Mouse (Mus musculus): ENCODE data around the gene Chrng. TPM values are rescaled to one million over a fixed set of nuclear protein-coding genes. Genes with fewer than 3 reads are reported as not detected.

The Chrng gene
- polyA plus RNA-seq, 1 experiment from 2014 or later: 2.2 TPM

GRCm38 (mm10) chr1:87217938-87218337 lies 13.5 kb downstream of the Chrng start:
- peaks cover 9% of the 10 kb centered on the region for H3K36me3 ChIP-seq (replicated peaks; ENCODE audit: control insufficient read depth, insufficient read depth, low read depth, low read length)
- WGBS: 65% methylated on average over 3 of the region's 3 CpGs
- no peaks in the 10 kb centered on the region for H3K4me1 ChIP-seq (ENCODE audit: control insufficient read depth, insufficient read depth, low read length)
- no peak overlapping the region for H3K4me3 ChIP-seq (ENCODE audit: low read depth, low read length)
- H3K27ac ChIP-seq (replicated peaks; ENCODE audit: low read depth, low read length): no peak overlapping the region
- H3K4me2 ChIP-seq (ENCODE audit: low read depth, low read length): no peak overlapping the region
- H3K9me3 ChIP-seq (replicated peaks; ENCODE audit: control insufficient read depth, low read length): no peaks in the 10 kb centered on the region
- no peak overlapping the region for H3K9ac ChIP-seq (replicated peaks; ENCODE audit: low read length)
- DNase-seq (ENCODE audit: low spot score) (no peak), ATAC-seq (replicated peaks; ENCODE audit: insufficient number of reproducible peaks, low FRiP score, low TSS enrichment, low read depth) (no peak)
- no peaks in the 10 kb centered on the region for H3K27me3 ChIP-seq (ENCODE audit: control insufficient read depth, insufficient read depth, low read length)

- Histone ChIP-seq H3K9me3 (replicated peaks; ENCODE audit: control insufficient read depth, low read length) (no peaks in the 10 kb centered on the region), H3K4me1 (ENCODE audit: control insufficient read depth, insufficient read depth, low read length) (no peaks in the 10 kb centered on the region), H3K36me3 (replicated peaks; ENCODE audit: control insufficient read depth, insufficient read depth, low read depth, low read length) (peaks cover 20% of the 10 kb centered on the region), H3K4me3 (ENCODE audit: low read depth, low read length) (no peak overlapping the region), H3K4me2 (ENCODE audit: low read depth, low read length) (no peak overlapping the region), H3K27me3 (ENCODE audit: control insufficient read depth, insufficient read depth, low read length) (no peaks in the 10 kb centered on the region), H3K27ac (replicated peaks; ENCODE audit: low read depth, low read length) (no peak overlapping the region), H3K9ac (replicated peaks; ENCODE audit: low read length) (no peak overlapping the region)
- DNase-seq (ENCODE audit: low spot score): no peak
- WGBS: 97% methylated on average over 8 of the region's 8 CpGs
- ATAC-seq (replicated peaks; ENCODE audit: insufficient number of reproducible peaks, low FRiP score, low TSS enrichment, low read depth): no peak
These were observed 21.3 kb downstream of the Chrng start for GRCm38 (mm10) chr1:87225739-87226138.

GRCm38 (mm10) chr1:87226409-87227159 lies 22.1 kb downstream of the Chrng start:
- no peak for ATAC-seq (replicated peaks; ENCODE audit: insufficient number of reproducible peaks, low FRiP score, low TSS enrichment, low read depth)
- H3K9ac ChIP-seq (replicated peaks; ENCODE audit: low read length): no peak overlapping the region

GRCm38 (mm10) chr1:87227160-87227550 lies 22.7 kb downstream of the Chrng start:
- Histone ChIP-seq H3K36me3 (replicated peaks; ENCODE audit: control insufficient read depth, insufficient read depth, low read depth, low read length) (peaks cover 16% of the 10 kb centered on the region), H3K4me2 (ENCODE audit: low read depth, low read length) (no peak overlapping the region), H3K27me3 (ENCODE audit: control insufficient read depth, insufficient read depth, low read length) (no peaks in the 10 kb centered on the region), H3K27ac (replicated peaks; ENCODE audit: low read depth, low read length) (no peak overlapping the region), H3K9me3 (replicated peaks; ENCODE audit: control insufficient read depth, low read length) (no peaks in the 10 kb centered on the region), H3K4me3 (ENCODE audit: low read depth, low read length) (no peak overlapping the region), H3K4me1 (ENCODE audit: control insufficient read depth, insufficient read depth, low read length) (no peaks in the 10 kb centered on the region), H3K9ac (replicated peaks; ENCODE audit: low read length) (no peak overlapping the region)
- ATAC-seq (replicated peaks; ENCODE audit: insufficient number of reproducible peaks, low FRiP score, low TSS enrichment, low read depth): no peak
- WGBS: 94% methylated on average over 3 of the region's 3 CpGs
- DNase-seq (ENCODE audit: low spot score): no peak

More at GRCm38 (mm10) chr1:87226409-87227159, 22.1 kb downstream of the Chrng start:
- H3K9me3 ChIP-seq (replicated peaks; ENCODE audit: control insufficient read depth, low read length): no peaks in the 10 kb centered on the region
- no peaks in the 10 kb centered on the region for H3K4me1 ChIP-seq (ENCODE audit: control insufficient read depth, insufficient read depth, low read length)
- DNase-seq (ENCODE audit: low spot score): no peak
- no peak overlapping the region for H3K4me3 ChIP-seq (ENCODE audit: low read depth, low read length)
- H3K36me3 ChIP-seq (replicated peaks; ENCODE audit: control insufficient read depth, insufficient read depth, low read depth, low read length): peaks cover 18% of the 10 kb centered on the region
- WGBS: 95% methylated on average over 1 of the region's 1 CpGs
- H3K27ac ChIP-seq (replicated peaks; ENCODE audit: low read depth, low read length): no peak overlapping the region
- H3K27me3 ChIP-seq (ENCODE audit: control insufficient read depth, insufficient read depth, low read length): no peaks in the 10 kb centered on the region
- no peak overlapping the region for H3K4me2 ChIP-seq (ENCODE audit: low read depth, low read length)

- ATAC-seq (replicated peaks; ENCODE audit: insufficient number of reproducible peaks, low FRiP score, low TSS enrichment, low read depth): no peak
These were observed 26.1 kb downstream of the Chrng start for GRCm38 (mm10) chr1:87230606-87231005.

GRCm38 (mm10) chr1:87232197-87232596 lies 27.7 kb downstream of the Chrng start:
- peaks cover 7% of the 10 kb centered on the region for H3K36me3 ChIP-seq (replicated peaks; ENCODE audit: control insufficient read depth, insufficient read depth, low read depth, low read length)
- no peaks in the 10 kb centered on the region for H3K4me1 ChIP-seq (ENCODE audit: control insufficient read depth, insufficient read depth, low read length)
- no peak overlapping the region for H3K4me2 ChIP-seq (ENCODE audit: low read depth, low read length)
- ATAC-seq (replicated peaks; ENCODE audit: insufficient number of reproducible peaks, low FRiP score, low TSS enrichment, low read depth): no peak
- 79% methylated on average over 7 of the region's 7 CpGs for WGBS
- DNase-seq (ENCODE audit: low spot score): no peak
- H3K27me3 ChIP-seq (ENCODE audit: control insufficient read depth, insufficient read depth, low read length): no peaks in the 10 kb centered on the region
- H3K9me3 ChIP-seq (replicated peaks; ENCODE audit: control insufficient read depth, low read length): no peaks in the 10 kb centered on the region
- H3K27ac ChIP-seq (replicated peaks; ENCODE audit: low read depth, low read length): no peak overlapping the region
- no peak overlapping the region for H3K4me3 ChIP-seq (ENCODE audit: low read depth, low read length)
- H3K9ac ChIP-seq (replicated peaks; ENCODE audit: low read length): no peak overlapping the region

More at GRCm38 (mm10) chr1:87230606-87231005, 26.1 kb downstream of the Chrng start:
- H3K27ac ChIP-seq (replicated peaks; ENCODE audit: low read depth, low read length): no peak overlapping the region
- no peak overlapping the region for H3K4me3 ChIP-seq (ENCODE audit: low read depth, low read length)
- no peak overlapping the region for H3K4me2 ChIP-seq (ENCODE audit: low read depth, low read length)
- peaks cover 7% of the 10 kb centered on the region for H3K36me3 ChIP-seq (replicated peaks; ENCODE audit: control insufficient read depth, insufficient read depth, low read depth, low read length)
- no peak overlapping the region for H3K9ac ChIP-seq (replicated peaks; ENCODE audit: low read length)
- H3K4me1 ChIP-seq (ENCODE audit: control insufficient read depth, insufficient read depth, low read length): no peaks in the 10 kb centered on the region
- 78% methylated on average over 5 of the region's 5 CpGs for WGBS
- no peaks in the 10 kb centered on the region for H3K27me3 ChIP-seq (ENCODE audit: control insufficient read depth, insufficient read depth, low read length)
- no peak for DNase-seq (ENCODE audit: low spot score)
- H3K9me3 ChIP-seq (replicated peaks; ENCODE audit: control insufficient read depth, low read length): no peaks in the 10 kb centered on the region

GRCm38 (mm10) chr1:87239056-87239455 lies 34.6 kb downstream of the Chrng start:
- H3K4me2 ChIP-seq (ENCODE audit: low read depth, low read length): no peak overlapping the region
- H3K36me3 ChIP-seq (replicated peaks; ENCODE audit: control insufficient read depth, insufficient read depth, low read depth, low read length): no peaks in the 10 kb centered on the region
- 72% methylated on average over 8 of the region's 8 CpGs for WGBS

GRCm38 (mm10) chr1:87243021-87243420 lies 38.6 kb downstream of the Chrng start:
- Histone ChIP-seq H3K27me3 (ENCODE audit: control insufficient read depth, insufficient read depth, low read length) (no peaks in the 10 kb centered on the region), H3K36me3 (replicated peaks; ENCODE audit: control insufficient read depth, insufficient read depth, low read depth, low read length) (no peaks in the 10 kb centered on the region)
- 90% methylated on average over 8 of the region's 8 CpGs for WGBS

More at GRCm38 (mm10) chr1:87239056-87239455, 34.6 kb downstream of the Chrng start:
- DNase-seq (ENCODE audit: low spot score) (no peak), ATAC-seq (replicated peaks; ENCODE audit: insufficient number of reproducible peaks, low FRiP score, low TSS enrichment, low read depth) (no peak)
- no peaks in the 10 kb centered on the region for H3K27me3 ChIP-seq (ENCODE audit: control insufficient read depth, insufficient read depth, low read length)
- H3K4me1 ChIP-seq (ENCODE audit: control insufficient read depth, insufficient read depth, low read length): no peaks in the 10 kb centered on the region
- H3K4me3 ChIP-seq (ENCODE audit: low read depth, low read length): no peak overlapping the region
- no peak overlapping the region for H3K9ac ChIP-seq (replicated peaks; ENCODE audit: low read length)
- no peaks in the 10 kb centered on the region for H3K9me3 ChIP-seq (replicated peaks; ENCODE audit: control insufficient read depth, low read length)
- H3K27ac ChIP-seq (replicated peaks; ENCODE audit: low read depth, low read length): no peak overlapping the region

More at GRCm38 (mm10) chr1:87243021-87243420, 38.6 kb downstream of the Chrng start:
- DNase-seq (ENCODE audit: low spot score) (no peak), ATAC-seq (replicated peaks; ENCODE audit: insufficient number of reproducible peaks, low FRiP score, low TSS enrichment, low read depth) (no peak)
- Histone ChIP-seq H3K4me1 (ENCODE audit: control insufficient read depth, insufficient read depth, low read length) (no peaks in the 10 kb centered on the region), H3K27ac (replicated peaks; ENCODE audit: low read depth, low read length) (no peak overlapping the region), H3K9ac (replicated peaks; ENCODE audit: low read length) (no peak overlapping the region), H3K9me3 (replicated peaks; ENCODE audit: control insufficient read depth, low read length) (no peaks in the 10 kb centered on the region), H3K4me2 (ENCODE audit: low read depth, low read length) (no peak overlapping the region), H3K4me3 (ENCODE audit: low read depth, low read length) (no peak overlapping the region)

Measured in embryonic facial prominence, embryonic 11.5 days (tissue).